Mouse (Mus musculus) c-Kit-positive CD71-positive TER-119-positive erythroid progenitor cells, embryonic 14.5 days (primary cell): Measurements from ENCODE around the gene Vmn1r5.
"Not testable (repeated sequence)": the region's sequence is repeated elsewhere in the genome, so short reads cannot be mapped to it uniquely, and the experiment has no call there.

Source experiments
- DNase-seq: peaks from one replicate; pipeline ENCODE4 v3.0.0-alpha.2; 2013; ENCODE audit warnings: low spot score

Vmn1r5 gene

GRCm38 (mm10) chr6:56969973-56970372 lies at the start of gene Vmn1r5:
Vmn1r5 (plus strand) TSS chr6:56970273.
- no peak for DNase-seq

DNA sequence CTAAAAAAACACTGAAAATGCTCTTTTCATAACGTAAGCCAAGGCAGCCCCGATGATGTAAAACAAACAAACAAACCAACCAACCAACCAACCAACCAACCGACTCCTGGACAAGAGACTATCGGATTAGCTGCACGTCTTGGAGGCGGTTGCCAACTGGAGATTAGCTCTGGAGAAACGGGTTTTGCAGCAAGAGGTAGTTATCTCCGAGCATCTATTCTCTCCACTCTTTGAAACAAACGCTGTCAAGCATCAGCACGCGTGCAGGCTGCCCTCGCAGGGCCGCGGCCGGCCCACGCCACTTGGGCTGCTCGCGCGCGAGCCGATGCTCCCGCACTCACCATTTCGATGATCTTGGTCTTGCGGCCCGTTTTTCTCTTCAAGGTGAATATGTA lies 46.7 kb upstream of the Vmn1r5 start:
- no peak for DNase-seq

DNA sequence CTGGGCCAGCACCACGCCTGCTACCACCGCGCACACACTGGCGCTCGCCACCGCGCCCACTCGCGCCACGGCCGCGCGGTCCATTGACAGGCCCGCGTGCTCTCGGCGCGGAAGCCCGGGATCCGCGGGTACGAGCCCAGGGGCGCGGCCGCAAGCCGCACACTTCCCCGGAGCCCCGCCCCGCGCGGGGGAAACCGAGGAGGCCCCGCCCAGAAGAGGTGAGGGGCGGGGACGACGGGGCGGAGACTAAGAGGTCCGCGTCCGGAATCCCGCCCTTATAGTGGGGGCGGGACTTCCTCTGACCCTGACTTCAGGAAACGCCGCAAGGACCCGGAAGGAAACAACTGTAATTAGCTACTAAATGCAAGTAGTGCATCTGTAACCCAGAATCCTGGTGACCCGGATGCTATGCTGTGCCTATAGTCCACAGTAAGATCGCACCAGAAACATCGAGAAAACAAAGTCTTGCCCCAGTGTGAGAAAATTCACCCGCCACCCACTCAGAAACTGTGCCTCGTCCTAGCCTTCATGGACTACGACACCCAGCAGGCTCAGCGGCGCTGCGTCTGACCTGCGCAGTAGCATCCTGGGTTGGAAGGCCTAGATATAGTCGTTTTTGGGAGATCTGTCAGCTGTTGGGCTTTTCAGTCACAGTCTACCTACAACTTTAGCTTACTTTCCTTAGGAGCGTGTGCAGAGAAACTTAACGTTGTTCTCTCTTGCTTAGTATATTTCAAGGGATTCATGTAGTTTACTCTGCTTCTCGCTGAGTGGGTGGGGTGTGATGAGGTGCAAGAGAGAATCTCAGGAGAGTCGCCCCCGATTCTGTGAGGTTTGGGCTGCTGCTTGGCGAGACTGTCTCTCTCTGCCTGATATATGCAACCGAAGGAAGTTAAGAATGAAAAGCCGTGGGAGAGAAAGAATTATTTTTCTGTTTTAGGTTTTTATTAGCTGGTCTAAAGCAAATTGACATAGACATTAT lies 46.1 kb upstream of the Vmn1r5 start, which contains the start of the genes Nt5c3 and Vmn1r4:
TSS of gene Nt5c3 (minus strand) at position 207 of the 982 bp plus-strand sequence.
TSS of gene Vmn1r4 (plus strand) at position 290 of the 982 bp plus-strand sequence.
- peak; percentile 97 for DNase-seq

DNA sequence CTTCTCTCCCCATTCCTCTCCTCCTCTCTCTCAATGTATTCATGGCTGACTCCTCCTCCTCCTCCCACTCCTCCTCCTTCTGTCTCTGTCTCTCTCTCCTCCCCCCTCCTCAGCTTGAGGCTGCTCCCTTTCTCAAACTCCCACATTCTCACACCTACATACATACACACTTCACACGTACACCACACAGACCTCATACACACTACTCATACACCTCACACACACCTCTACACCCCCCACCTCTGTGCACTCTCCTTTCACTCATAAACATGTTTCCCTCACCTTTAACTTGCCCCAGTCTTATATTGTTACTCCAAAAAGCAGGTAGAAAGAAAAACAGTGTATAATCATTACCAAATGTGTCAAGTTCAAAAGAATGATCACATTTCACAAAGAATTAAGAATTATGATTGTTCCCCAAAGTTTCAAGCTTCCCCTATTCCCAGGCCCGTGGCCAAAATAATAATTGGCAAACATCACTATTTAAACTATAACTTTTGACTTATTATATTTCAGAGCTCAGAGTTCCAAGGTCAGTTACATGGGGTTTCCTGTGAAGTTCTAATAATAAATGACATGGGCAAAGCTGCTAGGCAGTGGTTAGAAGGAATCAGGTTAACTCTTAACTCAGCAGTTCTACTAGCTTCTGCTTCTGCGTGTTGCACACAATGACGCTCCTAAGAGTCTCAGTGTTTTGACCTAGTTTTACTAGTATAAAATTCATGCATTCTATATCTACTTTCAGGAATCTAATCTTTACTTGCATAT lies 38.2 kb upstream of the Vmn1r5 start:
- no peak for DNase-seq

GRCm38 (mm10) chr6:56932464-56932863 lies 37.6 kb upstream of the Vmn1r5 start:
- no peak for DNase-seq

GRCm38 (mm10) chr6:56934366-56934765 lies 35.7 kb upstream of the Vmn1r5 start:
- DNase-seq = no peak

DNA sequence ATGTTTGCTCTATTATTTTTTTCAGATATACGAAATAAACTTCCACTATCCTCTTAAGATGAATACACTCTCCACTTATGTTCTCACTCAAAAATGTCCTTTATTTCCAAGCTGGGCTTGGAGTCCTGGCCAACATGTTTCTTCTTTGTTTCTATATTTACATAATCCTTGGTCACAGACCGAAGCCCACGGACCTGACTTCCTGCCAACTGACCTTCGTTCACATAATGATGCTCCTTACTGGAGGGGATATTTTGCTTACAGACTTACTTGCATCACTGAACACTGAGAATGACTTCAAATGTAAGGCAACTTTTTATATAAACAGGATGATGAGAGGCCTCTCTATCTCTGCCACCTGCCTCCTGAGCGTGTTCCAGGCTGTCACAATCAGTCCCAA lies 13.6 kb upstream of the Vmn1r5 start:
- DNase-seq = no peak

DNA sequence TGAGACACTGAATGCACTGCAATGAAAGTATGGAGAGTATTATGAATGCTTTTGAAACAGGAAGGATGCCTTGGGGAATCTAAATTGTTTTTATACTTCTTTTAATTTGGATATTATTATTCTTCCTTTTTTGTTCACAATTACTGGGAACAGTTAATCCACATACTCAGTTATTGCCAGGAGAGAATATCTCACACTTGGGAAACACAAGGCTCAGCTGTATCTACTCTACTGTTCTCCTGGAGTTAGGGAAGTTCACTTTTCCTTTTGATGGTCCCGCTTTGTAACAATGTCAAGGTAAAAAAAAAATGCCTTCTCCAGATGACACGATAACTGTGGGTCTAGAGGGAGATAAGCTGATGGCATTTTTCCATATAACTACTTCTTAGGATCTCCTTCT lies 26.9 kb downstream of the Vmn1r5 start, which contains the start of gene Vmn1r6:
TSS of gene Vmn1r6 (plus strand) at position 301 of the 400 bp plus-strand sequence.
- no peak for DNase-seq

GRCm38 (mm10) chr6:57025224-57025623 lies 55.2 kb downstream of the Vmn1r5 start, which contains the start of gene Vmn1r7:
Vmn1r7 (minus strand) TSS chr6:57025324.
- DNase-seq = not testable (repeated sequence)

DNA sequence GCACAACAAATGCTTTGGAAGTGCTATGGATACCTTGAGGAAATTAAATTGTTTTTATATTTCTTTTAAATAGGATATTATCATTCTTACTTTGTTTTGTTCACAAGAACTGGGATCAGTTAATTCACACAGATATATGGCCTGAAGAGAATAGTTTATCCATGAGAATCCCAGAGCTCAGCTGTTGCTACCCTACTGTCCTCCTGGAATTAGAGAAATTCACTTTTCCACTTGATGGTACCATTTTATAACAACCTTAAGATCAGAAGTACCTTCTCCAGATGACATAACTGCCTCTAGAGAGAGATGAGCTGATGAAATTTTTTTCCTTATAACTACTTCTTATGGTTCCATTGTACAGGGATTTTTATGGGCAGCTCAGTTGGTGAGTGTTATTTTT lies 61.9 kb downstream of the Vmn1r5 start, which contains the start of gene Vmn1r8:
TSS of gene Vmn1r8 (plus strand) at position 301 of the 400 bp plus-strand sequence.
- DNase-seq = no peak

DNA sequence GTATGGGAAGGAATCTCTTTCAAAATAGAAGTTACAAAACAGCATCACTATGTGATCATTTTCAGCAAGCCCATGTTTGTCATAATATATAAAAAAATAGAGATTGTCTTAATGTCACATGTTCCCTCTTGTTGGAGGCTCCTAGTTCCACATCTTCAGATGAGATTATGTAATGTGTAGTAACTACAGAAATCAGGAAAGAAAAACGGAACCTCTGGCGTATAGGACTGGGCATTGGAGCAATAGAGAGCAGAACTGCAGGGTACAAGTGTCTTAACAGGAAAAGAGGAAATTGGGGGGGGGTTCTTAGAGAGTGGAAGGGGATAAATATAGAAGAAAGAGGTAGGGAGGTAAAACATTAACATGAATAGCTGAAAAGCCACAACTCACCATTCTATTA lies 64.6 kb downstream of the Vmn1r5 start:
- DNase-seq = no peak
